Mouse (Mus musculus): ENCODE data around the gene Fam83f. TPM values are rescaled to one million over a fixed set of nuclear protein-coding genes. Genes with fewer than 3 reads are reported as not detected.

Fam83f gene
- total and polyA plus RNA-seq, 3 experiments = not detected

GRCm38 (mm10) chr15:80623171-80623837, 48.3 kb upstream of the Fam83f start:
- H3K27me3 ChIP-seq (ENCODE audit: control insufficient read depth in 1 of 2, insufficient read depth in 2 of 2, low read length in 2 of 2) = no peaks in the 10 kb centered on the region
- H3K4me3 ChIP-seq (ENCODE audit: control insufficient read depth in 1 of 2, insufficient read depth in 1 of 2, low read depth in 2 of 2, low read length in 2 of 2) = no peak overlapping the region; a peak in 1 of 4 replicates
- peak overlapping the region; percentile 26 for H3K27ac ChIP-seq (ENCODE audit: control insufficient read depth, low read depth, low read length)
- H3K79me2 ChIP-seq (ENCODE audit: control insufficient read depth, insufficient read depth, low read length, poor library complexity) = no peaks in the 10 kb centered on the region
- TF ChIP-seq MAZ (IDR thresholded peaks at IDR 0.05; ENCODE audit: low read depth, low read length) (peak; percentile 60; the same call in 1 of the 2 replicates), GATA1 (IDR thresholded peaks at IDR 0.05; ENCODE audit: low read depth, low read length) (peak; percentile 78), TCF12 (IDR thresholded peaks at IDR 0.05; ENCODE audit: low read depth, low read length) (peak; percentile 86), CTCF (IDR thresholded peaks at IDR 0.05 in 2 of 3, conservative IDR thresholded peaks at IDR 0.05 in 1 of 3; ENCODE audit: control insufficient read depth in 1 of 3, insufficient read depth in 1 of 3, low read depth in 2 of 3, low read length in 3 of 3, poor library complexity in 1 of 3, severe bottlenecking in 1 of 3) (no peak), POLR2AphosphoS2 (IDR thresholded peaks at IDR 0.05; ENCODE audit: low read length) (no peak), EP300 (IDR thresholded peaks at IDR 0.05; ENCODE audit: low read depth in 1 of 2, low read length in 2 of 2) (peak; percentile 54 to 85), ETS1 (IDR thresholded peaks at IDR 0.05; ENCODE audit: low read depth, low read length) (peak; percentile 62; the same call in 1 of the 2 replicates), RAD21 (IDR thresholded peaks at IDR 0.05; ENCODE audit: low read depth, low read length) (no peak), TAL1 (IDR thresholded peaks at IDR 0.05; ENCODE audit: low read length) (peak; percentile 87)
- DNase-seq (ENCODE audit: low read depth, low spot score) = peak; percentile 75
- H3K36me3 ChIP-seq (ENCODE audit: control insufficient read depth in 1 of 2, insufficient read depth in 2 of 2, low read length in 2 of 2) = peaks cover 0 to 11% of the 10 kb centered on the region in 2 experiments; a peak in 2 of 4 replicates
- no peaks in the 10 kb centered on the region; the same call in 1 of the 2 replicates for H3K9me3 ChIP-seq (replicated peaks; ENCODE audit: insufficient read depth, low read length)
- H3K4me1 ChIP-seq (ENCODE audit: control insufficient read depth in 1 of 2, insufficient read depth in 2 of 2, low read length in 2 of 2) = peaks cover 7 to 14% of the 10 kb centered on the region in 2 experiments
- no peak overlapping the region for H3K9ac ChIP-seq (ENCODE audit: control insufficient read depth, low read depth, low read length, poor library complexity, severe bottlenecking)

GRCm38 (mm10) chr15:80626472-80626871, 45.2 kb upstream of the Fam83f start:
- Histone ChIP-seq H3K79me2 (ENCODE audit: control insufficient read depth, insufficient read depth, low read length, poor library complexity) (no peaks in the 10 kb centered on the region), H3K36me3 (ENCODE audit: control insufficient read depth in 1 of 2, insufficient read depth in 2 of 2, low read length in 2 of 2) (peaks cover 0 to 6% of the 10 kb centered on the region in 2 experiments; a peak in 2 of 4 replicates), H3K4me1 (ENCODE audit: control insufficient read depth in 1 of 2, insufficient read depth in 2 of 2, low read length in 2 of 2) (peaks cover 7 to 11% of the 10 kb centered on the region in 2 experiments), H3K9ac (ENCODE audit: control insufficient read depth, low read depth, low read length, poor library complexity, severe bottlenecking) (no peak overlapping the region), H3K27me3 (ENCODE audit: control insufficient read depth in 1 of 2, insufficient read depth in 2 of 2, low read length in 2 of 2) (no peaks in the 10 kb centered on the region; a peak in 1 of 4 replicates), H3K9me3 (replicated peaks; ENCODE audit: insufficient read depth, low read length) (no peaks in the 10 kb centered on the region; the same call in 1 of the 2 replicates), H3K4me3 (ENCODE audit: control insufficient read depth in 1 of 2, insufficient read depth in 1 of 2, low read depth in 2 of 2, low read length in 2 of 2) (no peak overlapping the region), H3K27ac (ENCODE audit: control insufficient read depth, low read depth, low read length) (no peak overlapping the region)
- TF ChIP-seq MAX (IDR thresholded peaks at IDR 0.05; ENCODE audit: low read length) (no peak), EP300 (IDR thresholded peaks at IDR 0.05; ENCODE audit: low read depth in 1 of 2, low read length in 2 of 2) (no peak), ELF1 (IDR thresholded peaks at IDR 0.05; ENCODE audit: low read depth, low read length) (no peak), JUND (IDR thresholded peaks at IDR 0.05; ENCODE audit: low read depth, low read length) (no peak), MEF2A (IDR thresholded peaks at IDR 0.05; ENCODE audit: extremely low read depth, insufficient replicate concordance, low read depth, low read length, poor library complexity, severe bottlenecking) (no peak), MAZ (IDR thresholded peaks at IDR 0.05; ENCODE audit: low read depth, low read length) (no peak), ZNF384 (IDR thresholded peaks at IDR 0.05; ENCODE audit: low read depth, low read length) (no peak), KAT2A (conservative IDR thresholded peaks at IDR 0.05; ENCODE audit: low read depth, low read length) (no peak), POLR2AphosphoS5 (IDR thresholded peaks at IDR 0.05; ENCODE audit: borderline replicate concordance, low read depth, low read length) (no peak), ZKSCAN1 (IDR thresholded peaks at IDR 0.05; ENCODE audit: low read depth, low read length) (no peak), MYB (IDR thresholded peaks at IDR 0.05; ENCODE audit: low read depth, low read length) (no peak), ZMIZ1 (IDR thresholded peaks at IDR 0.05; ENCODE audit: low read depth, low read length) (no peak), MYC (IDR thresholded peaks at IDR 0.05; ENCODE audit: low read depth, low read length) (no peak), HCFC1 (IDR thresholded peaks at IDR 0.05; ENCODE audit: low read depth, low read length) (no peak)
- DNase-seq (ENCODE audit: low read depth, low spot score) = no peak

All from MEL (cell line).